Mouse (Mus musculus): ENCODE data around the gene Frmd4a. TPM values are rescaled to one million over a fixed set of nuclear protein-coding genes. Genes with fewer than 3 reads are reported as not detected.

Frmd4a gene
- polyA plus RNA-seq, 1 experiment from 2014 or later, result 35.9 TPM

GRCm38 (mm10) chr2:4492485-4493481 is 475.3 kb downstream of the Frmd4a start:
- 33% methylated on average over 20 of the region's 20 CpGs for WGBS
- Histone ChIP-seq H3K36me3 (peaks cover 2% of the 10 kb centered on the region; the same call in 1 of the 2 replicates), H3K4me1 (peaks cover 31% of the 10 kb centered on the region), H3K9ac (no peak overlapping the region), H3K4me2 (0 out of 2 replicates have a peak overlapping the region, but pooled peaks have one; percentile 7), H3K4me3 (replicated peaks) (no peak overlapping the region), H3K27me3 (no peaks in the 10 kb centered on the region), H3K27ac (peak overlapping the region; percentile 69), H3K9me3 (replicated peaks) (no peaks in the 10 kb centered on the region)
- ATAC-seq (replicated peaks; ENCODE audit: low FRiP score), result peak; percentile 72; the same call in 1 of the 2 replicates

DNA sequence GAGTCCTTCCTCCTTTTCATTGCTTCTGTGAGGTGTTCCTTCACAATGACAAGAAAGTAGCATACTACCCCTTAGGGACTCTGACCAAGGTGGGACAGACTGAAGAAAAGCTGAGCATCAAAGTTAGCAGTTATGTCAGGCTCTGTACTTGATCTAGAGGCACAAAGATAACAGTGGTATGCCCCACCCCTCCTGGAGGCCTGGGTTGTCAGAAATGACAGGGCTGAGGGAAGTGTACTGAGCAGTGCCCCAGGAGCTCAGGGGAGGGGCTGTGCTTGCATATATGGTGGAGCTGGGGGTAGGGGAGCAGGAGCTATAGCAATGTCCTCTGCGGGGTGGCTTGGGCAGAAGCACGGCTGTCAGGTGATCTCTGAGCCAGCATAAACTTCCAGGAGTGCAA is 477.0 kb downstream of the Frmd4a start:
- Histone ChIP-seq H3K9me3 (replicated peaks) (no peaks in the 10 kb centered on the region), H3K27me3 (no peaks in the 10 kb centered on the region), H3K4me2 (no peak overlapping the region), H3K27ac (no peak overlapping the region), H3K36me3 (peaks cover 10% of the 10 kb centered on the region; the same call in 1 of the 2 replicates), H3K4me1 (peaks cover 33% of the 10 kb centered on the region), H3K9ac (no peak overlapping the region), H3K4me3 (replicated peaks) (no peak overlapping the region)
- WGBS, result 67% methylated on average over 2 of the region's 2 CpGs
- no peak for ATAC-seq (replicated peaks; ENCODE audit: low FRiP score)

GRCm38 (mm10) chr2:4499257-4499656 is 481.7 kb downstream of the Frmd4a start:
- Histone ChIP-seq H3K4me2 (no peak overlapping the region), H3K4me3 (replicated peaks) (no peak overlapping the region), H3K9me3 (replicated peaks) (no peaks in the 10 kb centered on the region), H3K4me1 (peaks cover 23% of the 10 kb centered on the region), H3K27me3 (no peaks in the 10 kb centered on the region), H3K27ac (no peak overlapping the region), H3K36me3 (peaks cover 15% of the 10 kb centered on the region; the same call in 1 of the 2 replicates), H3K9ac (no peak overlapping the region)
- 0% methylated on average over 1 of the region's 1 CpGs for WGBS
- no peak for ATAC-seq (replicated peaks; ENCODE audit: low FRiP score)

DNA sequence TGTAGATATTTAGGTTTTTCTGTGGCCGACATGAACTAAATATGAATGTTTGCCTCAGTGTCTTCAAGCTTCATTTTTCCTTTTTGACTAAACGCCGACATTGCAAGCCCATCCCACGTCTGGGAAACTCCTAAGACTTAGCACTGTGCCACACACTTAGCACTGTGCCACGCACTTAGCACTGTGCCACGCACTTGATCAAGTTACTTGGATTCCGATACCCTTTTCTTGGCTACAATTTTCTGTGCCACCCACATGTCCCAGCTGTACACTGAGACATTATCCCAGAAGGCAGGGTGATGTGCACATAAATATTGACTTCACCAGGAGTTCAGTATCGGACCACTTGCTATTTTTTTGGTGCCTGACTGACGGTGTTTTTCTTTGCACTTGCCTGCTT is 482.4 kb downstream of the Frmd4a start:
- 87% methylated on average over 9 of the region's 9 CpGs for WGBS
- no peak for ATAC-seq (replicated peaks; ENCODE audit: low FRiP score)
- H3K9me3 ChIP-seq (replicated peaks), result no peaks in the 10 kb centered on the region

DNA sequence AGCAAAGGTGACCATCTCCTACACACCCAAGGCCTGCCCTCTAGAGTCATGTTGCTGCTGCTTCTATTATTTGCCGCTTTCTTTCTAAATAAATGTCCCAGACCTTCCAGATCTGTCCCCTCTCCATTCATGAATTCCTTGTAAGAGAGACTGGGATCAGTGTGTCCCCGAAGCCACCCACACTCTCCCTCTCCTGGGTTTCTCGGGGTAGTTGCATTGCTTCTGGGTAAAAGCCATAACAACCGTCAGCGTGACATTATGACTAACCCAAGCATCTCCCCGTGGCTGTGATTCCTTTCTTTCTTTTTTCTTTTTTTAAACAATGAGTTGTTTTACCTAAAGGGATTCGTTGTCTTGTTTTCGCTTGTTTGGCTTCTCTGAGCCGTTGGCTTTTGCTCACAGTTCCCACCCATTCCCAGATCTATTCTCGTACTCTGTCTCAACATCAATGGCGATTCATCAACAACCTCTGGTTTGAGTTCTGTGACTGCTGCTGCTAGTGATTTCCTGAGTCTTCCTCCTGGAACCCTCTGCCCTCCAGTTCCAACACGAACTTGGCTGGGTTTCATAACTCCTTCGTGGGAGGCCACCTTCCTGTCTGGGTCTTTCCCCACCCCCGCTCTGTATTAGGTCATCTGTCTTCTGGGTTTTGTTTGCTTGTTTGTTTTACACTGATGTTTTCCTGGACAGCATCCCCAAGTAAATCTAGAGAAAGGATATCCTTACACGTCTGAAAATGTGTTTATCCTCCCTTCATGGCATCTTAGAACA is 483.9 kb downstream of the Frmd4a start:
- peak overlapping the region; percentile 32; the same call in 1 of the 2 replicates for H3K27ac ChIP-seq
- ATAC-seq (replicated peaks; ENCODE audit: low FRiP score), result no peak

More for the DNA sequence above, 482.4 kb downstream of the Frmd4a start:
- Histone ChIP-seq H3K27me3 (no peaks in the 10 kb centered on the region), H3K4me1 (peaks cover 26% of the 10 kb centered on the region), H3K4me3 (replicated peaks) (no peak overlapping the region), H3K36me3 (peaks cover 15% of the 10 kb centered on the region; the same call in 1 of the 2 replicates), H3K4me2 (no peak overlapping the region), H3K9ac (no peak overlapping the region), H3K27ac (no peak overlapping the region)

GRCm38 (mm10) chr2:4504413-4504812 is 486.9 kb downstream of the Frmd4a start:
- Histone ChIP-seq H3K4me2 (no peak overlapping the region), H3K4me1 (peaks cover 49% of the 10 kb centered on the region), H3K9ac (no peak overlapping the region), H3K27me3 (no peaks in the 10 kb centered on the region), H3K9me3 (replicated peaks) (no peaks in the 10 kb centered on the region), H3K4me3 (replicated peaks) (no peak overlapping the region), H3K36me3 (peaks cover 10% of the 10 kb centered on the region; the same call in 1 of the 2 replicates), H3K27ac (no peak overlapping the region)
- no peak for ATAC-seq (replicated peaks; ENCODE audit: low FRiP score)
- 77% methylated on average over 10 of the region's 10 CpGs for WGBS

More for the DNA sequence above, 483.9 kb downstream of the Frmd4a start:
- Histone ChIP-seq H3K9me3 (replicated peaks) (no peaks in the 10 kb centered on the region), H3K4me2 (no peak overlapping the region), H3K9ac (no peak overlapping the region), H3K27me3 (no peaks in the 10 kb centered on the region), H3K4me1 (peaks cover 27% of the 10 kb centered on the region), H3K36me3 (peaks cover 15% of the 10 kb centered on the region; the same call in 1 of the 2 replicates), H3K4me3 (replicated peaks) (no peak overlapping the region)
- WGBS, result 55% methylated on average over 15 of the region's 15 CpGs

DNA sequence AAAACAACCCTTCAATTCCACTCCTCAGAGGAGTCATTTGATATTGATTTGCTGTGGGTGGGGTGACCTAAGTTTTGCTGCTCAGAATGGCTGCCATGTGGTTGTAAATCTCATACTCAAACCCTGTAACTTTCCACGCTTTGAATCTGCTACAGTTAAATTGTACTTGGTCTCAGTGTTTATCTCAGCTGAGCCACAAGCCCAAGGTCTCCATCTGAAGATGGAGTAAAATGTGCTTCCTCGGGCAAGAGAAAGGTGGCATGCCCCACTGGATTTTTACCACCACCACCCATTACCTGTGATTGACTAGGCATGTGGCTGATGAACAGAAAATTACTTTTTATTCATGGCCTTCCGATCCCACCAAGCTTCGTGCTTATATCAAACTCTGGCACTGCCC is 488.2 kb downstream of the Frmd4a start:
- ATAC-seq (replicated peaks; ENCODE audit: low FRiP score), result no peak
- Histone ChIP-seq H3K27ac (no peak overlapping the region), H3K9me3 (replicated peaks) (no peaks in the 10 kb centered on the region), H3K36me3 (0 out of 2 replicates have a peak, but pooled peaks cover 5% of the 10 kb centered on the region), H3K4me1 (peaks cover 59% of the 10 kb centered on the region), H3K4me2 (no peak overlapping the region), H3K4me3 (replicated peaks) (no peak overlapping the region), H3K27me3 (no peaks in the 10 kb centered on the region), H3K9ac (no peak overlapping the region)
- 62% methylated on average over 4 of the region's 4 CpGs for WGBS

- Histone ChIP-seq H3K9me3 (replicated peaks) (no peaks in the 10 kb centered on the region), H3K9ac (no peak overlapping the region), H3K4me1 (peaks cover 54% of the 10 kb centered on the region), H3K4me3 (replicated peaks) (no peak overlapping the region), H3K4me2 (no peak overlapping the region), H3K27ac (no peak overlapping the region), H3K36me3 (0 out of 2 replicates have a peak, but pooled peaks cover 5% of the 10 kb centered on the region), H3K27me3 (no peaks in the 10 kb centered on the region)
- WGBS, result 85% methylated on average over 9 of the region's 9 CpGs
- no peak for ATAC-seq (replicated peaks; ENCODE audit: low FRiP score)
Observed at GRCm38 (mm10) chr2:4506659-4507058, 489.1 kb downstream of the Frmd4a start.

- Histone ChIP-seq H3K36me3 (0 out of 2 replicates have a peak, but pooled peaks cover 5% of the 10 kb centered on the region), H3K9me3 (replicated peaks) (no peaks in the 10 kb centered on the region), H3K4me2 (no peak overlapping the region), H3K4me3 (replicated peaks) (no peak overlapping the region), H3K4me1 (peaks cover 55% of the 10 kb centered on the region), H3K27me3 (no peaks in the 10 kb centered on the region), H3K27ac (peak overlapping the region; percentile 1; the same call in 1 of the 2 replicates), H3K9ac (no peak overlapping the region)
- 82% methylated on average over 13 of the region's 13 CpGs for WGBS
- no peak for ATAC-seq (replicated peaks; ENCODE audit: low FRiP score)
Observed at GRCm38 (mm10) chr2:4507887-4508615, 490.5 kb downstream of the Frmd4a start.

- Histone ChIP-seq H3K36me3 (0 out of 2 replicates have a peak, but pooled peaks cover 5% of the 10 kb centered on the region), H3K9me3 (replicated peaks) (no peaks in the 10 kb centered on the region), H3K9ac (no peak overlapping the region), H3K4me1 (peaks cover 47% of the 10 kb centered on the region), H3K27me3 (no peaks in the 10 kb centered on the region), H3K4me3 (replicated peaks) (no peak overlapping the region), H3K4me2 (peak overlapping the region; percentile 40; the same call in 1 of the 2 replicates), H3K27ac (peak overlapping the region; percentile 80)
- 68% methylated on average over 10 of the region's 10 CpGs for WGBS
- no peak for ATAC-seq (replicated peaks; ENCODE audit: low FRiP score)
Observed at GRCm38 (mm10) chr2:4508959-4509615, 491.6 kb downstream of the Frmd4a start.

- Histone ChIP-seq H3K4me3 (replicated peaks) (no peak overlapping the region), H3K27ac (peak overlapping the region; percentile 80), H3K9me3 (replicated peaks) (no peaks in the 10 kb centered on the region), H3K4me2 (peak overlapping the region; percentile 40), H3K36me3 (0 out of 2 replicates have a peak, but pooled peaks cover 5% of the 10 kb centered on the region), H3K9ac (no peak overlapping the region), H3K27me3 (no peaks in the 10 kb centered on the region), H3K4me1 (peaks cover 44% of the 10 kb centered on the region)
- ATAC-seq (replicated peaks; ENCODE audit: low FRiP score), result peak; percentile 86
- 52% methylated on average over 5 of the region's 5 CpGs for WGBS
Observed at GRCm38 (mm10) chr2:4509739-4510138, 492.2 kb downstream of the Frmd4a start.
